Mouse (Mus musculus): ENCODE results near the gene Prkd3.

Prkd3 gene

GRCm38 (mm10) chr17:78936466-78937228 is 84.0 kb downstream of the Prkd3 start, which contains the start of the genes Cebpz and Ndufaf7:
TSS of gene Cebpz (minus strand) at chr17:78937066.
TSS of gene Ndufaf7 (plus strand) at chr17:78937136.
- DNase-seq (ENCODE audit: low read depth) = peak; percentile 93

GRCm38 (mm10) chr17:78935857-78936256 is 84.8 kb downstream of the Prkd3 start:
- peak; percentile 18 for DNase-seq (ENCODE audit: low read depth)

DNA sequence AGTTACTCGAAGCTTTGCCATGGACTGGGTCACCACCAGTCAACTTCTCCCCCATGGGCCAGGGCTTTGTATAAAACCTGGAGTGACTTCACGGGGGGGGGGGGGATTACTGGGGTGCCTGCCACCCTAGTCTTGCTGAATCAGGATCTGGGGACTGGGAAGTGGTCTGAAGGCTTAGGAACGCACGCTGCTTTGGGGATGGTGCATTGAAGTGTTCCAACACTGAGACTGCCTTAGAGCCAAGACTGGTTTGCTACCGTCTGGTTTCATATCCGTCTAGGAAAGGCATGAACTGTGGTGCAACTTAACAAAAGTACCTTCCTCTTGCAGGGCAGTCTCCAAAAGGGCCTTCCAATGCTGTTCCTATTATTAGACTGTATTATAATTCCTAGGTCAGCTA is 102.9 kb downstream of the Prkd3 start:
- DNase-seq (ENCODE audit: low read depth) = no peak

GRCm38 (mm10) chr17:78916899-78917298 is 103.7 kb downstream of the Prkd3 start:
- no peak for DNase-seq (ENCODE audit: low read depth)

DNA sequence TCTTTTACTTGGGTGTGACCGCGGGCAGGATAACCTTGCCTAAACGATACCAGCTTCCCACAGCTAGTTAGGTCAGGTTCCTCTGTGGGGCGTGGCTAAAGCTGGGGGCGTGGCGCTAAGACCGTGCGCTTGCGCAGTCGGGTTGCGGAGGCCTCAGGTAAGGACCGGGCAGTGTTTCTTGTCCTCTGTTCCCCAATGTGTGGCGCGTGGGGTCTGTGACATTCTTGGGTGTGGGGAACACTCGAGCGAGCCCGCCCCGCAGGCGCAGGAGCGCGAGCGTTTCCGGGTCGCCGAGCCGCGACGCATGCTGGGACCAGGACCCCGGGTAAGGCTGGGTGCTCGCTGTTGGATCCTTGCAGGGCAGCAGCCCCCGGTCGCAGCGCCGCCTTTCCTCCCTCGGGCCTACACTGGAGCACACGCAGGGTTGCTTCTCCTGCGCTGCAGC is 104.2 kb downstream of the Prkd3 start, which contains the start of gene Cebpzos:
Gene Cebpzos (plus strand): TSS at position 132 of the 445 bp plus-strand sequence.
- DNase-seq (ENCODE audit: low read depth) = peak; percentile 85

- DNase-seq (ENCODE audit: low read depth) = no peak
Observed at GRCm38 (mm10) chr17:78915772-78916171, 104.8 kb downstream of the Prkd3 start.

- no peak for DNase-seq (ENCODE audit: low read depth)
Observed at GRCm38 (mm10) chr17:78913921-78914320, 106.7 kb downstream of the Prkd3 start.

DNA sequence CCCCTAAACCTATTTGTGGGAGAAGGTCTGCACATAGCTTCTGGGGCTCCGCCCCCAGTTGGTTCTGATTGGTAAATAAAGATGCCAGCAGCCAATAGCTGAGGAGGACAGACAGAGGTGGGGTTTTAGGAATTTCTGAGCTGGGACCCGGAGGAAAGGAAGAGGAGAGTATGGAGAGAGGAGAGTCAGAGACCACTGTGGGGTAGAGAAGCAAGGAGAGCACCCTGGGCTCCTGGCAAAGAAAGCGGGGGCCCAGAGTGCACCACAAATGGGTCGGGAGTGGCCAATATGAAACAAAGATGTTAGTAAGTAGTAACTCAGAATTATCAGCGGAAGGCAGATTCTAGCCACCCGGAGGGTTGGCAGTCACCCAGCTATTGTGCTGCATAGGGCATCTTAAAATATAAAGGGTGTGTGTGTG is 107.7 kb downstream of the Prkd3 start:
- DNase-seq (ENCODE audit: low read depth) = no peak

DNA sequence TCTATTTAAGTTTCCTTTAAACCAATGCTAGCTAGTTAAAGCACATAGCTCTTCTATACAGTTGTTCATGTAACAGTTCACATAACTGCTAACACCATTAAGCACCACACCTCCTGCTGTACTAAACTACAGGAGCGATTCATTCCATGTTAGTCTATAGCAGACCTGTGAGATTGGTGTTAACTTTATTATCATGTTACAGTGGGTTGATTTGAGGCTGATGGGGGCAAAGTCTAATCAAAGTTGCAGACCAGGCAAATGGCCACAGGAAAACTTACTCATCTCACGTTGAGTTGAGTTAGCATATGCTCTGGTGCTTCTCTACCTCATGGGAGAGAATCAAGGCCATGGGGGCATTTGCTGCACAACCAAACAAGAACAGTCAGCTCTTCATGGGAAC is 111.2 kb downstream of the Prkd3 start:
- no peak for DNase-seq (ENCODE audit: low read depth)

- DNase-seq (ENCODE audit: low read depth) = no peak
Observed at GRCm38 (mm10) chr17:78906892-78907291, 113.7 kb downstream of the Prkd3 start, which contains the start of gene Sult6b1. TSS of gene Sult6b1 (minus strand) at chr17:78906992.

DNA sequence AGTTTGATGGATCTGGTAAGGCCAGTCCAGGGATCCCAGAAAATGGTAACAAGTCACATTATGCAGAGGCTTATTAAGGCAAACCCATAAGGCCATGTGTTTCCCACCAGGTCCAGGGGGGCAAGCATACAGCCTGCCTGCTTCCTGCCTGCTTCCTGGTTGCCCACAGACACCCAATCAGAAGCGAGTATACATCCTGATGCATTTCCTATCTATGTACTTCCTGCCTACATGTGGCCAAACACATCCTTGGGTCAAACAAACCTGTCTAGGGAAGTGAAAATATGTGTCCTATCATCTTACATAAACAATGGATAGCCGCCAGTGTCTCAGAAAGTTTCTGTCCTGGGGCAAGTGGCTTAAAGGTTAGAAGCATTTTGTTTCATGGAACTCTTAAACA is 117.5 kb downstream of the Prkd3 start:
- peak; percentile 45 for DNase-seq (ENCODE audit: low read depth)
